ENCODE assay signal across 8 mouse cellular contexts in genomic region chr17:35016376-35016775, GRCm38 (mm10). TPM values are rescaled to one million over a fixed set of nuclear protein-coding genes. Genes with fewer than 3 reads are reported as not detected.
DNase-seq lines count a peak whose midpoint lies in the region; ATAC-seq and TF ChIP-seq lines count a peak whose summit lies in the region.

Gene Vwa7, plus strand, starts transcription at chr17:35016579.

- intact Hi-C loops in left cerebral cortex, postnatal 36 days (cut with DNase I), result no loop called here

- H3K9me3 ChIP-seq in neural tube, embryonic 14.5 days (ENCODE audit: control insufficient read depth, low read length), result no peaks in the 10 kb centered on the region

- no peak within 1 kb of the TSS for H3K9ac ChIP-seq in neural tube, embryonic 14.5 days (replicated peaks; ENCODE audit: low read depth, low read length)

- 36% methylated on average over 12 of the region's 12 CpGs for WGBS in kidney, adult 2 months
- WGBS in neural tube, embryonic 14.5 days, result 59% methylated on average over 12 of the region's 12 CpGs

- no peak for TF ChIP-seq CTCF in kidney, adult 2 months (conservative IDR thresholded peaks at IDR 0.05; ENCODE audit: insufficient read depth, insufficient read length, low read depth, low read length)

- H3K27me3 ChIP-seq in kidney, adult 2 months (replicated peaks; ENCODE audit: control insufficient read depth, insufficient read depth, low read length), result no peaks in the 10 kb centered on the region
- no peaks in the 10 kb centered on the region for H3K27me3 ChIP-seq in neural tube, embryonic 14.5 days (ENCODE audit: control insufficient read depth, insufficient read depth, low read length)

- no peak within 1 kb of the TSS for H3K27ac ChIP-seq in kidney, adult 2 months (ENCODE audit: insufficient read depth, low read depth, low read length)
- no peak within 1 kb of the TSS for H3K27ac ChIP-seq in neural tube, embryonic 14.5 days (ENCODE audit: low read depth, low read length)

- ATAC-seq in neural tube, embryonic 14.5 days (ENCODE audit: low read depth), result peak; percentile 73; the same call in 1 of the 2 replicates

- no peak for TF ChIP-seq POLR2A in kidney, adult 2 months (IDR thresholded peaks at IDR 0.05; ENCODE audit: low read depth, low read length)

- no peaks in the 10 kb centered on the region for H3K4me1 ChIP-seq in kidney, adult 2 months (ENCODE audit: control insufficient read depth, insufficient read depth, low read length)
- no peaks in the 10 kb centered on the region for H3K4me1 ChIP-seq in neural tube, embryonic 14.5 days (ENCODE audit: control insufficient read depth, insufficient read depth, low read length)

- H3K36me3 ChIP-seq in kidney, adult 2 months (ENCODE audit: control insufficient read depth, insufficient read depth, low read length), result no peaks in the 10 kb centered on the region; the same call in 1 of the 2 replicates
- H3K36me3 ChIP-seq in neural tube, embryonic 14.5 days (ENCODE audit: control insufficient read depth, insufficient read depth, low read length), result peaks cover 49% of the 10 kb centered on the region

- peak; percentile 44 for DNase-seq in right cerebral cortex, postnatal 14 days
- no peak for DNase-seq in right cerebral cortex, postnatal 36 days (ENCODE audit: low spot score in 2 of 2)
- peak; percentile 93 to 95 for DNase-seq in cerebellum, postnatal 10 days
- peak; percentile 48 to 57 for DNase-seq in heart, adult 18-20 months
- peak; percentile 58 for DNase-seq in kidney, adult 2 months
- DNase-seq in left cerebral cortex, postnatal 36 days (ENCODE audit: low spot score in 2 of 2), result no peak
- DNase-seq in layer of hippocampus, adult 9-10 months (ENCODE audit: low spot score), result no peak

- H3K4me2 ChIP-seq in neural tube, embryonic 14.5 days (ENCODE audit: low read depth, low read length), result no peak within 1 kb of the TSS

- H3K4me3 ChIP-seq in kidney, adult 2 months (ENCODE audit: insufficient read depth, low read depth, low read length), result no peak within 1 kb of the TSS
- no peak within 1 kb of the TSS for H3K4me3 ChIP-seq in neural tube, embryonic 14.5 days (ENCODE audit: low read depth, low read length)

RNA-seq across cellular contexts. Expression of gene Vwa7, which starts in this region (rescaled TPM):
- 10 to 100 TPM; 13.1 to 14.1 TPM for total RNA-seq in heart, adult 18-20 months (2021)
- polyA plus RNA-seq in kidney, adult 2 months (2012; rRNA removed), result 0.80 and 0.89 TPM in 2 replicates
- 0.11 and 0.15 TPM in 2 replicates for polyA plus RNA-seq in neural tube, embryonic 14.5 days (2014; fragmentation: Nextera tagmentation; extraction: Ambion mirVana)
- total RNA-seq in left cerebral cortex, postnatal 36 days (2021), result under 1 TPM; 0.48 to 0.57 TPM

Comparison
In these comparisons a context has a peak if more than half of its experiments do, and no peak if none do; other contexts are left out.
1. RNA of gene Vwa7 (total RNA-seq): 13.1 to 14.1 TPM in heart, adult 18-20 months; 0.48 to 0.57 TPM in left cerebral cortex, postnatal 36 days; every median in the first group is over 4 times any median in the second.
2. DNase-seq: peak in right cerebral cortex, postnatal 14 days (single experiment), cerebellum, postnatal 10 days (2 of 2) and heart, adult 18-20 months (2 of 2); none in right cerebral cortex, postnatal 36 days (0 of 2), left cerebral cortex, postnatal 36 days (0 of 2) and layer of hippocampus, adult 9-10 months (single experiment).
3. Peak in DNase-seq in kidney, adult 2 months; RNA of the gene not detected or under 1 TPM.
4. Peak in ATAC-seq in neural tube, embryonic 14.5 days; RNA of the gene not detected or under 1 TPM.